Mouse (Mus musculus) adrenal gland, postnatal 4 days (tissue): ENCODE data around the gene Snx33. TPM values are rescaled to one million over a fixed set of nuclear protein-coding genes. Genes with fewer than 3 reads are reported as not detected.

Experiments used
- total RNA-seq, 2 experiments: library from RNA; stranded (reverse); gene quantifications; 2 replicates each; pipeline ENCODE4 v1.2.3; 2021

Snx33 gene
- total RNA-seq, 2 experiments from 2014 or later = 28.4 to 30.7 TPM

Other genes starting within 250 kb of the Snx33 start
- 1 to 10 TPM; 6.1 to 8.5 TPM for gene Lingo1, start 131.9 kb downstream of the Snx33 start, total RNA-seq
- 1 to 10 TPM in 1 of 2 experiments, under 1 TPM in 1; 0.73 to 1.4 TPM for gene Odf3l1, start 63.7 kb downstream of the Snx33 start, total RNA-seq
- gene Cspg4, start 63.3 kb downstream of the Snx33 start, total RNA-seq = 10 to 100 TPM; 12.4 to 16.5 TPM
- gene Imp3, start 9.1 kb upstream of the Snx33 start, total RNA-seq = 10 to 100 TPM; 87.2 to 87.5 TPM
- gene Snupn, start 22.5 kb upstream of the Snx33 start, total RNA-seq = 10 to 100 TPM; 13.3 to 14.2 TPM
- 10 to 100 TPM; 60.1 to 62.0 TPM for gene Ptpn9, start 66.6 kb upstream of the Snx33 start, total RNA-seq
- 10 to 100 TPM; 58.0 to 64.5 TPM for gene Sin3a, start 143.7 kb upstream of the Snx33 start, total RNA-seq
- gene Man2c1, start 202.3 kb upstream of the Snx33 start, total RNA-seq = 100 to 1,000 TPM; 172 to 175 TPM
- 10 to 100 TPM; 10.8 to 11.1 TPM for gene Neil1, start 219.9 kb upstream of the Snx33 start, total RNA-seq
- 10 to 100 TPM; 65.7 to 78.2 TPM for gene Commd4, start 230.0 kb upstream of the Snx33 start, total RNA-seq